Mouse (Mus musculus) embryonic facial prominence, embryonic 13.5 days (tissue): ENCODE data around the gene Rfc5. TPM values are rescaled to one million over a fixed set of nuclear protein-coding genes. Genes with fewer than 3 reads are reported as not detected.
"Not testable (repeated sequence)": the region's sequence is repeated elsewhere in the genome, so short reads cannot be mapped to it uniquely, and the experiment has no call there.

ENCODE experiments used
- ATAC-seq: fragments of 200-750 bp; cut with Nextera tagmentation; 2 replicates; pipeline ENCODE4 v1.8.0; 2017; ENCODE audit warnings: low read depth; ENCODE audit not compliant: insufficient number of reproducible peaks, insufficient read depth, low FRiP score, low TSS enrichment
- H3K27ac ChIP-seq: fragments of 300-500 bp; sonication (generic); 2 replicates; pipeline ENCODE4 v1.5.1; 2015; ENCODE audit warnings: moderate library complexity, mild to moderate bottlenecking, inconsistent platforms
- H3K27me3 ChIP-seq: fragments of 300-500 bp; sonication (generic); 2 replicates; pipeline ENCODE4 v1.6.1; 2015; ENCODE audit warnings: mild to moderate bottlenecking, inconsistent platforms
- H3K36me3 ChIP-seq: fragments of 300-500 bp; sonication (generic); 2 replicates; pipeline ENCODE4 v1.6.1; 2015; ENCODE audit warnings: mild to moderate bottlenecking, inconsistent platforms
- H3K4me1 ChIP-seq: fragments of 300-500 bp; sonication (generic); 2 replicates; pipeline ENCODE4 v1.6.1; 2015; ENCODE audit warnings: inconsistent platforms
- H3K4me2 ChIP-seq: fragments of 300-500 bp; sonication (generic); 2 replicates; pipeline ENCODE4 v1.6.1; 2015; ENCODE audit warnings: moderate library complexity, mild to moderate bottlenecking, inconsistent platforms
- H3K4me3 ChIP-seq: fragments of 300-500 bp; sonication (generic); 2 replicates; pipeline ENCODE4 v1.5.1; 2015; ENCODE audit warnings: mild to moderate bottlenecking, inconsistent platforms
- H3K9ac ChIP-seq: fragments of 300-500 bp; sonication (generic); 2 replicates; pipeline ENCODE4 v1.6.1; 2015; ENCODE audit warnings: mild to moderate bottlenecking, inconsistent platforms
- H3K9me3 ChIP-seq: fragments of 300-500 bp; sonication (generic); 2 replicates; pipeline ENCODE4 v1.6.1; 2016; ENCODE audit warnings: inconsistent platforms
- WGBS: fragments of 180-500 bp; shearing (Covaris S2); methylation state at CpG from one replicate; pipeline ENCODE4 v1.1.7; 2015; ENCODE audit warnings: mixed read lengths; 5-methylcytosine and 5-hydroxymethylcytosine counted together
- polyA plus RNA-seq: library from polyadenylated mRNA; unstranded; fragments of >200 nt; fragmentation: Nextera tagmentation; extraction: Ambion mirVana; gene quantifications from 2 replicates; pipeline ENCODE4 v1.2.1, GENCODE M21; 2015

The Rfc5 gene
- polyA plus RNA-seq, 1 experiment from 2014 or later = 87.7 TPM

DNA sequence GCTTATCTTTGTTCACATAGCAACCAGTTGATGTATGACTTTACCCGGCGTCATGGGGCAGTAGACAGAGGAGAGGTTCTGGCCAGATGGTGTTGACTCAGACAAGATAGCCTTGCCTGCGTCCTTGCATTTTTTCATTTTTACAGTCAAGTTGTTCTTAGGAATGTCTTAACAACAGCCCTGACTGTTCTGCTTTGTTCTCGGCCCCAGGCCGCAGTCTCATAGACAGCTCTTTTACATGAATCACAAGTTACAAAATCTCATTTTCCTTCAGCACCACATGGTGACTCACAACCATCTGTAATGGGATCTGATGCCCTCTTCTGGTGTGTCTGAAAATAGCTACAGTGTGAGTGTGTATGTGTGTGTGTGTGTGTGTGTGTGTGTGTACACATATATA is 44.4 kb downstream of the Rfc5 start:
- not testable (repeated sequence) for ATAC-seq, H3K9ac ChIP-seq, H3K9me3 ChIP-seq, H3K27ac ChIP-seq, H3K4me2 ChIP-seq, H3K4me3 ChIP-seq, H3K27me3 ChIP-seq, H3K4me1 ChIP-seq
- WGBS = 90% methylated on average over 5 of the region's 5 CpGs
- peaks cover 11% of the 10 kb centered on the region for H3K36me3 ChIP-seq

- 77% methylated on average over 6 of the region's 6 CpGs for WGBS
- H3K4me2 ChIP-seq = no peak overlapping the region
- ATAC-seq = no peak
Measured at GRCm38 (mm10) chr5:117341896-117342295, 47.0 kb downstream of the Rfc5 start.

GRCm38 (mm10) chr5:117340081-117340480 is 48.8 kb downstream of the Rfc5 start:
- ATAC-seq = no peak
- no peak overlapping the region for H3K4me2 ChIP-seq
- 73% methylated on average over 6 of the region's 6 CpGs for WGBS

More at GRCm38 (mm10) chr5:117341896-117342295, 47.0 kb downstream of the Rfc5 start:
- H3K4me1 ChIP-seq = no peaks in the 10 kb centered on the region
- H3K9me3 ChIP-seq = no peaks in the 10 kb centered on the region
- H3K9ac ChIP-seq = no peak overlapping the region
- no peak overlapping the region for H3K4me3 ChIP-seq
- H3K27me3 ChIP-seq = no peaks in the 10 kb centered on the region
- H3K27ac ChIP-seq = no peak overlapping the region
- H3K36me3 ChIP-seq = peaks cover 11% of the 10 kb centered on the region

GRCm38 (mm10) chr5:117338503-117338902 is 50.3 kb downstream of the Rfc5 start:
- H3K9me3 ChIP-seq = no peaks in the 10 kb centered on the region
- H3K9ac ChIP-seq = no peak overlapping the region
- no peak overlapping the region for H3K4me3 ChIP-seq
- no peak overlapping the region for H3K27ac ChIP-seq
- H3K4me1 ChIP-seq = no peaks in the 10 kb centered on the region
- no peaks in the 10 kb centered on the region for H3K27me3 ChIP-seq
- H3K36me3 ChIP-seq = peaks cover 18% of the 10 kb centered on the region
- WGBS = 80% methylated on average over 8 of the region's 8 CpGs
- H3K4me2 ChIP-seq = no peak overlapping the region
- no peak for ATAC-seq

More at GRCm38 (mm10) chr5:117340081-117340480, 48.8 kb downstream of the Rfc5 start:
- Histone ChIP-seq H3K36me3 (peaks cover 16% of the 10 kb centered on the region), H3K27me3 (no peaks in the 10 kb centered on the region), H3K4me3 (no peak overlapping the region), H3K9ac (no peak overlapping the region), H3K4me1 (no peaks in the 10 kb centered on the region), H3K27ac (no peak overlapping the region), H3K9me3 (no peaks in the 10 kb centered on the region)

DNA sequence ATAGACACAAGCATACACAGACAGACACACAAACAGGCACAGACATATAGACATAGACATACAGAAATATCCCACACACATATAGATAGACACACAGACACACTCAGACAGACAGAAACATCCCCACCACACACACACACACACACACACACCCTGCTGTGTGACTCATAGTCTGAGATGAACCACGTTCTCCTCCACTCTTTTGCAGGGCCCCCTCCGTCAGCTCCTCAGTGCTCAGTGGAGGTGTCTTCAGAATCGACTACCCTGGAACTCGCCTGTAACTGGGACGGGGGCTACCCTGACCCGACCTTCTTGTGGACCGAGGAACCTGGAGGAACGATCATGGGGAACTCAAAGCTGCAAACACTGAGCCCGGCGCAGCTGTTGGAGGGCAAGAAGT is 50.8 kb downstream of the Rfc5 start:
- no peak for ATAC-seq
- 90% methylated on average over 10 of the region's 10 CpGs for WGBS

GRCm38 (mm10) chr5:117330457-117330856 is 58.4 kb downstream of the Rfc5 start:
- no peak overlapping the region for H3K4me2 ChIP-seq
- peaks cover 7% of the 10 kb centered on the region for H3K36me3 ChIP-seq
- no peak for ATAC-seq
- 85% methylated on average over 7 of the region's 7 CpGs for WGBS
- no peaks in the 10 kb centered on the region for H3K9me3 ChIP-seq
- H3K4me1 ChIP-seq = no peaks in the 10 kb centered on the region
- H3K4me3 ChIP-seq = no peak overlapping the region
- no peaks in the 10 kb centered on the region for H3K27me3 ChIP-seq
- H3K27ac ChIP-seq = no peak overlapping the region
- no peak overlapping the region for H3K9ac ChIP-seq

More for the DNA sequence above, 50.8 kb downstream of the Rfc5 start:
- Histone ChIP-seq H3K9me3 (no peaks in the 10 kb centered on the region), H3K4me3 (no peak overlapping the region), H3K27me3 (no peaks in the 10 kb centered on the region), H3K4me1 (no peaks in the 10 kb centered on the region), H3K36me3 (peaks cover 18% of the 10 kb centered on the region), H3K9ac (no peak overlapping the region), H3K27ac (no peak overlapping the region), H3K4me2 (no peak overlapping the region)

Other genes starting within 250 kb of the Rfc5 start
- 780 and 876 TPM in 2 replicates for gene Pebp1, start 101.4 kb downstream of the Rfc5 start, polyA plus RNA-seq
- gene Vsig10, start 70.0 kb downstream of the Rfc5 start, polyA plus RNA-seq = 7.1 and 11.3 TPM in 2 replicates
- 46.1 and 51.7 TPM in 2 replicates for gene Wsb2, start 31.7 kb downstream of the Rfc5 start, polyA plus RNA-seq
- 0.41 and 0.52 TPM in 2 replicates for gene Ksr2, start 25.0 kb upstream of the Rfc5 start, polyA plus RNA-seq